Mouse (Mus musculus): ENCODE data around the gene Tnfrsf1b.

Gene Tnfrsf1b

DNA sequence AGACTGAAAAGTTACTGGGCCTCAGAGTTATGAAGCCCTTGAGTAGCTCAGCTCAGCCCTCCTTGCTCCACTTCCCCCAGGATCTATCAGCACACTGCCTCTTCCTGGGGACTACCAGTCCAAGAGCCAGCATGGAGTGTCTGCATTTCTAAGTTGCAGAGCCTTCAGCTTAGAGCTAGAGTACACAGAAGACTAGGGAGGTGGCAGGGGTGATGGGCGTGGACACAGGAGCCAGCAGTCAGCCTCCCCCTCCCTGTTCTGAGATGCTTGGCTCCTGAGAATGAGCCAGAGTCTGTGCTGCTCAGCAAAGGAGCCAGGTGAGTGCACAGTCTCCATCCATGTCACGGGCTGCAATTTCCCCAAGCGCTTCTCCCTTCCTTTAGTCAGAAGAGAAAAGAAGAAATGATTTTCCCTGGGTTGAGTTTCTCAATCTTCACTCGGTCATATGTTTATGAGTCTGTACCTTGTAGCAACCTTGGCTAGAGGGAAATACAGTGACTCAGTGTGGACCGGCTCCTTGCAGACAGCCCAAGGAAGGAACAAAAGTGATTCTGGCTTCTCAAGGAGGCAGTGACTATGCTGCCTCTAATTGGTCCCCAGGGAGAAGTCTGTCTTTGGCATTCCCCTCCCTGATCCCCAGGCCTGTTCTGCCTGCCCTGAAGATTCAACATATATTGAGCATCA is 11.2 kb upstream of the Tnfrsf1b start:
- DNase-seq (ENCODE audit: low spot score in 2 of 2) = no peak

DNA sequence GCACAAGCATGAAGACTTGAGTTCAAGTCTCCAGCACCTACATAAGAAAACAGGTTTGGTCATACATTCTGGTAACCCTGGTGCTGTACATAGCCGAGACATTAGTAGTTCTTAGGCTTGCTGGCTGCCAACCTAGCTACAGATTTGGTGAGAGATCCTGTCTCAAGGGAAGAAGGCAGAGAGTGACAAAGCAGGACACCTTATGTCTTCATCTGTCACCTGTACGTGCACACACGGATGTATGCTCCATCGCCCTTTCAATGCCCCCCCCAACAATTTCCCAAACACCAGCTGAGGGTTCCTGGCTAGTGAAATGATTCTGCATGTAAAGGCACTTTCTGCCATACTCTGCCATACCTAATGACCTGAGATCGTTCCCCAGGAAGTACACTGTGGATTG is 9.5 kb upstream of the Tnfrsf1b start:
- DNase-seq (ENCODE audit: low spot score in 2 of 2) = no peak

DNA sequence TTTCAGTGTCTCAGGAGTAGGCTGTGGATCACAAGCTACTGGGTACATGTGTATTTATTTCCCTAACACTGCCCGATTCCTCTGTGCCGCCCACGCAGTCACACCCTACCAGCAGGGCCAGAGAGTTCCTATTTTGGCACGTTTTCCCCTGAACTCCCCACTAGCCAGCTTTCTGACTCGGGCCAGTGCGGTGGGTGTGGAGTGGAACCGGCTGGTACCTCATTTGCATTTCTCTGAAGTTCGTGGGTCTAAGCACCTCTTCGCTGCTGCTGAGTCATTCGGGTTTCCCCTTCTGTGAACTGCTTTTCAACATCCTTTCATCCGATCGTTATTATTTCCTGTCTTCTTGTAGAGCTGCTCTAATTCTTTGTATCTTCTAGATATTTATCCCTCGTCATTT is 7.7 kb upstream of the Tnfrsf1b start:
- DNase-seq (ENCODE audit: low spot score in 2 of 2) = no peak

DNA sequence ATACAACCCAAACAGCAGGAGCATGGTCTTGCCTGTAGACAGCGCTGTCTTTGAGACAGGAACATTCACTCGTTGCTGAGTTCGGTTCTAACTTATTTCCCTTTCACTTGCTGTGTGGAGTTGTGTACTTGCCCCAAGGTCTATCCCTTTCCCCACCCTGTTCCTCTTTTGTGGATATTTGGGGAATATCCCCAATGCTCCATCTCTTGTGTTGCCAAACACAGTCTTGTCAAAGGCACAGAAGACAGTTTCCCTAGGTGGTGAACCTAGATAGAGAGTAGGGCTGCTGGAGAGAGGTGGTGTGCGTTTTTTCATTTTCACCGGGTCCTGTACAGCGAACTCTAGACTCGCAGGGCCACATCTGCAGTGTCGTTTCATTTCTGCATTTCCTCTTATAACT is 5.9 kb upstream of the Tnfrsf1b start:
- no peak for DNase-seq (ENCODE audit: low spot score in 2 of 2)

DNA sequence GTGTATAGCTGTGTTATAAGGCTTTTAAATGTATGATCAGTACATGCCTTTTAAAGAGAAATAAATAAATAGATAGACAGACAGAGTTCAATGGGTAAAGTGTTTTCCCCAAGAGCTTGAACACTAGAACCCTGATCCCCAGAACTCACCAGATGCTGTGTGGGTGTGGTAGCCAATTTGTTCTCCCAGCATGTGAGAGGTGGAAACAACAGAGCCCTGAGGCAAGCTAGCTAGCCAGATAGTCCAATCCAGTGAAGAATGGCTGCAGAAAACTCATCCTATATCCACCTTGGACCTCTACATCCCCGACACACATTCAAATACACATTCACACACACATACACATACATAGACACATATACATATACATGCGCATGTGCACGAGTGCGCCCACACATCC is 4.9 kb upstream of the Tnfrsf1b start:
- DNase-seq (ENCODE audit: low spot score in 2 of 2) = no peak

DNA sequence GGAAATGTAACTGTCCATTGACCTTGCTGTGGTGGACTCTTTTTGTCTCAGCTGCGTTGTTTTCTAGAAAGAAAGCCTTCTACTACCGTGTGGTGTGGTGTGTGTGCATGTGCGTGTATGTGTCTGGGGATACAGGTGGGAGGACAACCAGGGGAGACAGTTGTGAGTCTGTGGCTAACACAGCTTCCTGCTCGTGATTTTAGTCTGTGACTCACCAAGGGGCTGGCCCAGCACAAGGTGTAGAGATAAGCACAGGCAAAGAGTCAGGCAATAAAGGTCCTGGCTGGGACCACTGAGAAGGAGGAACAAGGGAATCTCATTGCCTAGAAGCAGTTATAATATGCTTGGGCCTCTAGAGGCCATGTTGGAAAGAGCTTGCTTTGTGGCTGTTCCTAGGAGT is 3.3 kb upstream of the Tnfrsf1b start:
- DNase-seq (ENCODE audit: low spot score in 2 of 2) = peak in 1 of 2 experiments; percentile 16

DNA sequence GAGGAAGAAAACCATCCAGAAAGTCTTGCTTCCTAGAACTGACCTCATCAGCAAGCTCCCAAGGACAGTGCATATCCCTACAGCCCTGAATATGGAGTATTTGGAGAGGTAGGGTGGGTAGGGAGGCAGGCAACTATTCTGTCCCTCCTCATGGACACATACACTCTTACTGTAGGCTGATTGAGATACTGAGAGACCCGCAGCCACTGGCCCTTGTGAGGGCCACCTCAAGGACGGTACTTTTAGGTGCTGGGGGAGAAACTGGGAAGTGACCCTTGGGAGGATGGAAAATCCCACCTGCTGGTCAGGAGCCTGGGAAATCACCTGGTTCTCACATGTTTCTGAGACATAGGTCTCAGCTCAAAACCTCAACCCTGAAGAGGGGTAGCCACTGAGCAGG is 886 bp upstream of the Tnfrsf1b start:
- no peak for DNase-seq (ENCODE audit: low spot score in 2 of 2)

DNA sequence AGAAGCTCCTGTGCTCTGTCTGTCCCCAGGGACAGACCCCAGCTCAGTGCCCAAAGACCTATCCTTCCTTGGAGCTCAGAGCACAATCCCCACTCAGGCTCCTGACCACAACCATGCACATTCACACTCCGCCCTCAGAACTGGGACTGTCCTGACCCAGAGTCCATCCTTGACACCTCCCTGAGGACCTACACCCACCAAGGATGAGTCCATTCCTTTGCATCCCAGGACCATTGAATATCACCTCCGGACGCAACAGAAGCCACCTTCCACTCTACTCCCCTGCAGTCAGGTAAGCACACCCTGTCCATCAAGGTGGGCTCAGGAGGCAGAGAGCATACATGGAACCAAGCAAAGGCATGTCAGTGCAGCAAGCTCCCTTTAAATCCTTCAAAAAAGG is 1.1 kb downstream of the Tnfrsf1b start:
- no peak for DNase-seq (ENCODE audit: low spot score in 2 of 2)

DNA sequence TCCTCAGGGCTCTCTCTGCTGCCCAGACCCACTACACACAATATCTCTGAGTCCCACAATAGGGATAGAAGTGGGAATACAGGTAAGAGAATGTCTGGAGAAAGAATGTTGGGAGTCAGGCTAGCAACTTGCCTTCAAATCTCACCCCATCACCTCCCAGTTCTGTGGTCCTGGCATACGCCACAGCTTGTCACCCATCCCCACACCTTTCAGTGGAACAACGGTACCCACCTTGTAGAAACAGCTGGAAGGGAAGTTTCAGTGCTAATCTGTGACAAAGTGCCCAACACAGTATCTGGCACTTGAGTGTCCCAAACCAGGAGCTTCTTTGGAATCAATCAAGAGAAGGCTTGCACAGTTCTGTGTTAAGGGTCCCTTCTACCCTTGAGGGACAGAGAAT is 2.0 kb downstream of the Tnfrsf1b start:
- no peak for DNase-seq (ENCODE audit: low spot score in 2 of 2)

DNA sequence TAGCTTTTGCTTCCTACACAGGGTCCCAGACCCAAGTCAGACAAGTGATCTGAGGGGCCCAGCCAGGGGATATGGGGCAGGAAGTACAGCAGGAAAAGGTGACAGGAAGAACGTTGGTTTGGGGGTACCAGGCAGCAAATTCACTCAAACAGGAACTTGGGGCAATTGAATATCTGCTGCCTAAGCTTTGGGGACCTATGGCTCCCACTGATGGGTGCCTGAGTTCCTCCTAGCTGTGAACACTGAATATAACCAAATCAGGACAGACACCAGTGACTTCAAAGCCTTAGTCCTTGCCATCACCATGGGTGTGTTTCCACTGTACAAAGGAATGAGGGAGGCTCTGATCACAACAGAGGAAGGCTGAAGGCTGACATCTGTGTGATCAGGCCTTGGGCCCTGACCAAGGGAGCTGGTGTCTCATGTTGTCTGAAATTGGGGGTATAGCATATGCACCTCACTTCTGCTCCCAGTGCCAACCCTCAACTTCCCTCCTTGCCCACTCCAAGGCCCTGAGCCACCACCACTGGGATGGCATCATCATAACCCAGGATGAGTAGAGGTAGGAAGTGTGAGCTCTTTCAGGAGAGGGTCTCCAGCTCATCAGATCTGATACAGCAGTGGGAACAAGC is 3.8 kb downstream of the Tnfrsf1b start:
- peak in 1 of 2 experiments; percentile 21 for DNase-seq (ENCODE audit: low spot score in 2 of 2)

DNA sequence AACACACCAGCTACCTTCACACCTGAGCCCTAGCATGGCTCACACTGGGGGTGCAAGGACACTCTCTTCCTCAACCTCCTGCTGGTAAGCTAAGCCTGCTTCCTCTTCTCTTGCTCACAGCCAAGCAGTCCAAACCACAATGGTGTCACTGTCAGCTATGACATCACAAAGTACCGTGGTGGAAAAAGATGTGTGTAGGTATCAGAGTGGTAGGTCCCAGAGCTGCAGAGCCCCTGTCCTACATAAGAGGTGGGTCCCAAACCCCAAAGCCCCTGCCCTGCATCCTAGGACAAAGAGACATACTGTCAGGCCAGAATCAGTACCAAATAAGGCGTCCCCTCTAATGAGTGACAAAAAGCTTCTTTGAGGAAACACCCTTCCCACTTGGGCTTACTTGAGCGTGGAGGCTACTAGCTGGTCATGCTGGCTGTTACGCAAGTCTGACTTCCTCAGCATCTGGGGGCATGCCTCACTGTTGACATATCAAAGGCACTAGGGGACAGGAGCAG is 5.9 kb downstream of the Tnfrsf1b start:
- DNase-seq (ENCODE audit: low spot score in 2 of 2) = peak; percentile 22 to 35

DNA sequence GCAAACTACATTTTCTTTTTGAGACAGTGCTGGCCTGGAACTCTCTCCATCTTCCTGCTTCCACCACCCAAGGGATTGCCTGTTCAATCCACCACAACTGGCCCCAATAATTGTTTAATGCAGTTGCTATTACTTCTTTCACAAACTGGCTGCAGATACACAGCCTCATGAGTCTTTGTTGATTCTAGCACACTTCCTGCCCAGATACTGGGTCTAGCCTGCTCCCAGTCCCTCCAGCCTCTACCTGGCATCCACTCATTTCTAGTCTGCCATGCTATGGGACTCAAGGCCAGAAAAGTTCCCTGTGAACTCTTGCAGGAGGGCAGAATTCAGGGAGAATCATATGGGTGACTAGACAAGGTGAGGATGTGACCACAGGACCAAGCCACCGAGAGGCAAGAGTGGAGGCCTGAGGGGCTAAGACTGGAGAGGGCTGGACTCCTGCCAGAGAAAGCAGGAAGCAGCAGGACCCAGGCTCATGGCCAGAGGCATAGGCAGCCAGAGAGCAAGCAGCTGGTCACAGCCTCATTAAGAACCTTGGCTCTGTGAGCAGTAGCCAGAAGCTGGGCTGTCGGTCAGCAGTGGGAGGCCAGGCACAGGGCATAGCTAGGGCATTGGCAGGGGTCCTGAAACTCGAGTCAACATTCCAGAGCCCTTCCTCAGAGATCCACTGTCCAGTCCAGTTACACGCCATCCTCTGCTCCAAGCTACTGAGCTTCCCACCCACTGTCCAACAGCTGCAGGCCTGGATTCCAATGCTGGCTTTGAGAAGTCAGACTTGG is 7.4 kb downstream of the Tnfrsf1b start:
- DNase-seq (ENCODE audit: low spot score in 2 of 2) = no peak

DNA sequence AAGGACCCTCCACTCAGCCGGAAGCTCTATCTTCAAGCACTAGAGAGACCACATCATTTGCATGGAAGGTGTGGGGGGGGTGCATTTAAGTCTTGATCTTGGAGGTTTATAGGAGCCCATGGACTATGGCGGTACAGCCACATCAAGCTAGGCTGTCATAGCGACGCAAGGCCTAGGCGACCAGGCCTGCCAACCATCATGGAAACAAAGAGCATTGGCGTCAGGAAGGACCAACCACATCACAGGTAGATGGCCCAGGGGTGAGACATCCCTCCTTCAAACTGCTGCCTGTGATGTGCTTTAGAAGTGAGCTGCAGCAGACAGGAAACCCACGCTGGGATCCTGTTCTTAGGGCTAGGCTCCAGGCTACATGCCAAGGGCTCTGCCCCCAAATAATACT is 10.6 kb downstream of the Tnfrsf1b start:
- peak; percentile 35 to 36 for DNase-seq (ENCODE audit: low spot score in 2 of 2)

DNA sequence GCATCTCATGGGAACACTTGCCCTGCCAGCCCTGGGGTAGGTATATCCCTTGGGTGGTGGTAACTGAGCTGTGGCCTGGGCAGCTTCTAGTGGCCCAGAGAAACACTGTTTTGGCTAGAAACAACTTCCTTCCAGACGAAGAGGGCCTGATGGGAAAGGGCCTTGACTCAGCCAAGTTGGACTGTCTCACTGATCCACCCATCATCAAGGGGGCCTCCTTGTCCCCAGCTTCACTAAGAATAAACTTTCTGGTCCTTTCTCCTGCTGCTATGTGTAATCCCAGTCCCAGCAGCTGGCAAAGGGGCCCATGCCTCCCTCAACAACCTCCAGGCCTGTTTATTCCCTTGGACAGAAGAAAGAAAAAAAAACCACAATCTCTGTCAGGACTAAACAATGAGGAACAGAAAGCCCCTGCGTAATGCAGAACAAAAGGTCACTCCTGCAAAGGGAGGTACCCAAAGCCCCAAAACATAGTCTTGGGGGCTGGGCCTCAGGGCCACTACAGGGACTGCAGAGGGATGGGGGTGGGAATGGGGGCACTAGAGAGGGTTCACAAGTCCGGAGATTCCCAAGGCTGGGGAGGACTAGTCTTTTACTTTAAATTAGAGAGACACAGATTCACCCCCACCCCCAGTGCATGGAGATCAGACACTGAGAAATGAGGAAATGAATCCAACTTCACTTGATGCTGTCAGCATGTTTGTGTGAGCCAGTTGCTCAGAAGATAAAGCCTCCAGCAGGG is 13.0 kb downstream of the Tnfrsf1b start:
- DNase-seq (ENCODE audit: low spot score in 2 of 2) = no peak

DNA sequence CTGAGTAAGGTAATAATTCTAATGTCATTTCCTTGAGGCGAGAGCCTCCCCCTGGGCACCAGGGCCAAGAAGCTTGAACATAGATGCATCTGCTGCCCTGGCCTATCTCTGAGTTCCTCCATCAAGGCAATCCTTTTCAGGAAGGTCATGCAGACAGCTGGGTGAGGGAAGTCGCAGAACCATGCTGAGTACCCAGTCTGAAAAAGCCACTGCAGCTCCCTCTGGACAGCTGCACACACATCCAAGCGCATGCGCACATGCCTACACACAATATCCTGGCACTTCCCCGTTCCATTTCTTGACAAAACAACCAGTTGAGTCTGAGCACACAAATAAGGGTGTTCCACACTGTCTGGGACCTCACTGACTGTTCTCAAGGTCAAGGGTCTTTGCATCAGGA is 14.9 kb downstream of the Tnfrsf1b start:
- no peak for DNase-seq (ENCODE audit: low spot score in 2 of 2)

DNA sequence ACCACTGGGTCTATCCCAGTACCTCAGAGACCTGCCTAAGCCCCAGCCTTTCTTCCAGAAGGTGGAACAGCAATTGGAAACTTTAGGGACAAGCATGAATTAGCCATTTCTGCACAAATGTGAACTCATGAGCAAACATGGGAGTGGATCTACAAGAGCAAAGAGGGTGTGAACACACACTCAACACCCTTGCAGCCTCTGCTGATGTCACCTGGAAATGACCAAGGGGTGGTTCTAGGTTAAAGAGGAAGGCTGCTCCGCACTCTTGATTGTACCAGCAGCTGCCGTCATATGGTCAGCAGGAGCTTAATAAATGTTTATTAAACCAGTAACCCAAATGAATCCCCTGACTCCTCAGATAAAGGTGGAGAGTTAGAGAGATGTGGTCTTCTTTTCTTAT is 16.0 kb downstream of the Tnfrsf1b start:
- no peak for DNase-seq (ENCODE audit: low spot score in 2 of 2)

DNA sequence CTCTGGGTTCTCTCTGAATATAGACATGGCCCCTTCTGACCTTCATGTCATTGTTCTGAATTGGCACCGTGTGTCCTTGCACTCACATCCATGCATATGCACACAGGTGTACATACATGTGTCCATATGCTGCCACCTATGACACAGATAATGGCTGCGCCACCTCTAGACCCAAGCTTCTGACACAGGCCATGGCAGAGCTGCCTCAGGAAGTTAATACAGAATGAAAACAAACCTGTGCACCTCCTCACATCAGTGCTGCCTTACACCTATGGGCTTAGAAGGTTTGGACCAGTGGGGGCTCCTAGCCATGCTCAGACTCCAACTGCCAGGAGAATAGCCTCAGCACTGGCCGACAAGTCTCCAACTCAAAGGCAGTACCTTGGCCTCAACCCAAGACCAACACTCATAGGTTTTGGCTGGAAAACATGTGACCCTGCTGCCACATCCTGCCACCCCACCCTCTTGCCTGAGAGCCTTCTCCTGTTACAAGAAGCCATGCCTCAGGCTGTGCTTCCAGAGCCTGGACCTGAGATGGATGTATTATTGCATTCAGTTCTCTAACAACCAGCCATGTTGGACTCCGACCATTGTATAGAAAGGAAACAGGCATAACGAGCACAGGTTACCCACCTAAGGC is 17.0 kb downstream of the Tnfrsf1b start:
- no peak for DNase-seq (ENCODE audit: low spot score in 2 of 2)

DNA sequence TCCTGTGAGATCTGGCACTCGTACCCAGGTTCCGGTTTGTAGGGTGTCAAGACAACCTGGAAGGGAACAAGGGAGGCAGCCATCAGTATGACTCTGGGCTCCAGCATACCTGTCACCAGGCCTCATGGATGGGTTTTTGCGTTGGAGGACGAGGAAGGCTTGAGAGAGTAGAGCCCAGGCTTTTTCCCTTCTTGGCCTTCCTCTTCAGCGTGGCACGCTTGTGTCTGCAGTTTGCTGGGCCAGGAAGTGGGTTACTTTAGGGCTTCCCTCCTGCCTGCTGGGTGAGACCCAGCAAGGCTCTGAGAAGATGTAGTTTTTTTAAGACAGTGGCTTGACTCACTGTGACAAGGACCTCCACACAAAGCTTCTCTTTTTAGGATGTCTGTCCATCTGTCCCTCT is 17.6 kb downstream of the Tnfrsf1b start:
- DNase-seq (ENCODE audit: low spot score in 2 of 2) = peak; percentile 49 to 57

DNA sequence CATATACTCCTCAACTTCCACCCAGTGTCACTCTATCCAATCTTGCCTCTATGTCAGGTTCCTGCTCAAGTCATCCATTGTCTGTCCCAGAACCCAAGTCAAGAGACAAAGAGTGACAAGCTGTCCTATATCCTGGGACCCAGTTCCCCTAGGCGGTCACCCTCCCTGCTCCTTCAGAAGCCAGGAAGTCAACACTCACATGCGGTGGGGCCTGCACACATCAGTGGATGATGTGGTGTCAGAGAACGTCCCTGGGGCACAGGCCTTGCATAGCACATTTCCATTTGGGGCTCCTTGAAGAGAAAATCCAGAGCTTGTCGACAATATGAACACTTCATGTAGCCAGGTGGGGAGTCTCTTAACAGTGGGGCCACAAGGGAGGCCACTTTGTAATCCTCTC is 22.1 kb downstream of the Tnfrsf1b start:
- peak in 1 of 2 experiments; percentile 29 for DNase-seq (ENCODE audit: low spot score in 2 of 2)

DNA sequence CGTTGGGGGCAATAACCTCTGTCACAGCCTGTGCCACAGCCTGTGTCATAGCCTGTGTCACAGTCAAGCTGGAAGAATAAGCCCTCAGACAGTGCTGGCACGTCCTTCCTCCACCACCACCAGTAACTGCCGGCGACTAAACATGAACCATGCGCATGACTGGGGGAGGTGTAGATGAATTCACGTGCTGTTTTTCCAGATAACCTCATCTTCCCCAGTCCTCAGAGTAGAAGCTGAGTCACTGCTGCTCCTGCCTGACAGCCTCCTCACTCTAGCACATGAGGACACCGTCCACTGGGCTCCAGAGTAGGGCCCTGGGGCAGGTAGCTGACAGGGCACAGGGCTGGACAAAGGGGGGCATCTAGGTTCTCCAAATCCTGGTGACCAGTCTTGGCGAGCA is 24.6 kb downstream of the Tnfrsf1b start:
- no peak for DNase-seq (ENCODE audit: low spot score in 2 of 2)

DNA sequence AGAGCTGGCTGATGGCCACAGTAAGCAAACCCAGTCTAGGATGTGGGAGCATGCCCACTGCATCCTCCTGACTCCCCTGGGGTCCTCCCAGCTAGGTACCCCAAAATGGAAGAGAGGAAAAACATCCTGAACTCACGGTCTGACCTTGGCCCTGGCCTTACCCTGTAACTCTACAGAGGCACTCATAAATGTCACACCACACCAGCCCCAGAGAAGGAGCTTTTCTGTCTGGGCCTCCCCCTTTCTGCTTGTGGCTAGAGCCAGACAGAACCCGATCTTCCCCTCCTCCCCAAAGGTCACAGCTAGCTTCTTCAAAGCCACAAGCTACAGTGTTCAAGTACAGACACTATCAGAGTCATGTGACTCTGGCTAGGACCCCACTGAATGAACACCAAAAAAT is 25.3 kb downstream of the Tnfrsf1b start:
- no peak for DNase-seq (ENCODE audit: low spot score in 2 of 2)

DNA sequence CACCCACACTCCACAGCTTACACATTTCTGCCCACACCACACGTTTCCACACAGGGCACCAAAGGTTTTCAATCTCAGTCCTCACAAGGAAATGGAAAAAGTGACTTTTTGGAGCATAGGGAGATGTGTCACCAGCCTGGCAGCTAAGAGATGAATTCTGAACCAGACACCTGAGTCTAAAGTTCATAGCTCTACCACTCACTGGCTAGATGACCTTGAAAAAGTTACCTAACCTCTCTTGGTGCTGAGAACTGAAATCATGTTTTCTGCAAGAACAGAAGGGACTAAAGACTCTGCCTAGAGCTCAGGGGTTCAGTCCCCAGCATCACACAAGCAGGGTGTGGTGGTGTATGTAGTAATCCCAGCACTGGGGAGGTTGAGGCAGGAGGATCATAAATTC is 26.7 kb downstream of the Tnfrsf1b start:
- DNase-seq (ENCODE audit: low spot score in 2 of 2) = no peak

Measured in thymus, postnatal 10 days (tissue).